Mouse (Mus musculus): ENCODE measurements at regions not wholly inside any gene's neighbourhood (a gene's known extent, or its start where the extent isn't known, plus 50 kb on each side); places are given as distances from the start of the nearest gene placed in this dataset.

DNA sequence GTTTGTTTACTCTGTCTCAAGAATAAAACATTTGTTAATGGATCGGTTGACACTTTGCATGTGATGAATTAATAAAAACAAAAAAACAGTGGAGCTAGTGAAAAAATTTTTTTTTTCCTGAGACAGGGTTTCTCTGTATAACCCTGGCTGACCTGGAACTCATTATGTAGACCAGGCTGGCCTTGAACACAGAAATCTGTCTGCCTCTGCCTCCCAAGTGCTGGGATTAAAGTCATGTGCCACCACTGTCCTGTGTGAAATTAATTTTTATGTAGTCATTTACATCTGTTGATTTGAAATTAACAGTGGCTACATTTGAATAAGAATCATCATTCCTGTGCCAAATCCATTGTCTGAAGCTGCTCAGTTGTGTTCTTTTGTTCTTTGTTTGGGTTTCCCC is 2050.4 kb downstream of the A830018L16Rik start:
- WGBS: 87% methylated on average over 1 of the region's 1 CpGs
- Histone ChIP-seq H3K4me1 (replicated peaks; ENCODE audit: control insufficient read depth, insufficient read depth, low read length) (no peaks in the 10 kb centered on the region), H3K9me3 (ENCODE audit: control insufficient read depth, low read length) (peaks cover 5% of the 10 kb centered on the region), H3K9ac (ENCODE audit: low read length) (no peak overlapping the region), H3K27ac (ENCODE audit: low read length) (no peak overlapping the region), H3K4me3 (ENCODE audit: low read length) (no peak overlapping the region), H3K36me3 (ENCODE audit: control insufficient read depth, insufficient read depth, low read length) (no peaks in the 10 kb centered on the region), H3K4me2 (ENCODE audit: low read depth, low read length) (no peak overlapping the region), H3K27me3 (ENCODE audit: control insufficient read depth, insufficient read depth, low read depth, low read length) (no peaks in the 10 kb centered on the region)
- no peak for ATAC-seq (ENCODE audit: low read depth)

DNA sequence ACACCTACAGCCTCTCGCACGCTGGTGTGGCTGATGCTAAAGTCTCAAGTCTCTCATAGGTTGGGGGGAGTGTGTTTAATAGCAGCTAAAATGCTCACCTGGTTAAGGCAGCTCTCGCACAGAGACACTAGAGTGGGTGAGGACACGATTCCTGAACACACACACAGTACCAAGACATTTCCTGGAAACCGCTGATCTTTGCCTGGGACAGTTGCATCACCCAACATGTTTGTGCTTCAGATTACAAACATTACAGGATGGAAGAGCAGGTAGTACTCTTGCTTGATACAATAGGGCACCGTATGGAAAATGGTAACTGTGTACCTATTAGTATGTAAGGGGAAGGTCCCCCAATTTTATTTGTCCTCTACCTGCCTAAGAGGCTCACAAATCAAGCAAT is 2053.3 kb downstream of the A830018L16Rik start:
- WGBS: 74% methylated on average over 6 of the region's 6 CpGs
- H3K4me3 ChIP-seq (ENCODE audit: low read length): no peak overlapping the region

DNA sequence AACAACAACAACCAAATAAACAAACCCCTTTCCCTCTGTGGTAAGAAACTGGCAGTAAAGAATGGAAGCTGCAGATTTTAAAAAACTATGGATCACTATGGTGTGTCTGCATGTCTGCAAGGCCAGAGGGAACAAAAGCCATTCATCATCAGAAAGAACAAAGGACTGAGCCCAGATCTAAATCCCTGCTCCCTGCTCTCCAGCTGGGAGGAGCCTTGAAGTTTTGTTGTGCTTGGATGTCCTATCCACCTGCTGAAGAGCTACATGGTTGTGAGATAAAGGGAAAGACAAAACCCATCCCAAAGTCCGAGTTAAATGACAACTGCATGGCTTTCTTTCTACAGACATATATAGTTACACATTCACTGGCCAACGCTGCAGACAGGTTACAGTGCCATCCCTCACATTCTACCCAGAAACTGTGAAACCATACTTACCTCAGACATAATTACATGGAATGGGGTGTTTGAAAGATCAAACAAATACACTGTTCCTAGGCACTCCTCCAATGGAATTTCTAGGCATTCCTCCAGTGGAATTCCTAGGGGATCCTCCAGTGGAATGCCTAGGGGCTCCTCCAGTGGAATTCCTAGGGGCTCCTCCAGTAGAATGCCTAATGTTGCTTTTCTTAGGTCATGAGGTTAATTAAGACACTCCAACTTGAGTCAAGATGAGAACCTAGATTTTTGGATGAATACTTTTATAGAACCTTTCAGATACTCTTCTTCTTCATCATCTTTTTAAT is 2054.2 kb downstream of the A830018L16Rik start:
- no peak for ATAC-seq (ENCODE audit: low read depth)

More for the DNA sequence above, 2053.3 kb downstream of the A830018L16Rik start:
- Histone ChIP-seq H3K9ac (ENCODE audit: low read length) (no peak overlapping the region), H3K27ac (ENCODE audit: low read length) (no peak overlapping the region), H3K27me3 (ENCODE audit: control insufficient read depth, insufficient read depth, low read depth, low read length) (no peaks in the 10 kb centered on the region), H3K36me3 (ENCODE audit: control insufficient read depth, insufficient read depth, low read length) (no peaks in the 10 kb centered on the region), H3K4me2 (ENCODE audit: low read depth, low read length) (no peak overlapping the region), H3K9me3 (ENCODE audit: control insufficient read depth, low read length) (no peaks in the 10 kb centered on the region), H3K4me1 (replicated peaks; ENCODE audit: control insufficient read depth, insufficient read depth, low read length) (no peaks in the 10 kb centered on the region)
- ATAC-seq (ENCODE audit: low read depth): no peak

DNA sequence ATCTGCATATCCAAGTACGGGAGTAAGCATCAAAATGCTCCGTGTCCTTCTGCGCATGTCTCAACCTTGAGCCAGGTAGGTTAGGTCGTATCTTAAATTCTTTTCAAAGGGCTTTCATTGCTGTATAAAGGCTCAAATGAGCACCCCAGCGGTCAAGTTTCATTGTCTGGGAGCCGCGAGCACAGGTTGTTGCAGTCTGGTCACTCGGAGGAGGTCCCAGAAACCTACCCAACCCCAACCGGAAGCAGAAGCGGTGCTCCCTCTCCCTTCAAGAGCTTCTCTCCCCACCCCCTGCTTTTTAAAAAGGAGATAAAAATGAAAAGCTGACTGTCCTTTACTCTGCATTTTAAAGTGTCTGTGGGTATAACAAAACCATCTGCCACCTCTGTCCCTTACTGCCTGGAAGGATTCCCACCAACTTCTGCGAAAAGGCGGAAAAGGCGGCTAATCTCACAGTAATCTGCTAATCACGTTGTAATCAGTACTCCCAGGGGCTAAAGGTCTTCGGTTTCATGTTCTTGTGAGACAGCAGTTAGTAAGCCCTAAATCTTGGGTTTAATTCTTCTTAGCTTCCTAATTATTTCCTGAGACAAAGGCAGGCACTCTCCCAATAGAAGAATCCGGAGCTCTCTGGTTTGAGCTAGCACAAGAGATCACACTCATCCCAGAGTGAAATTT is 2081.0 kb downstream of the A830018L16Rik start:
- Histone ChIP-seq H3K9ac (ENCODE audit: low read length) (peak overlapping the region; percentile 32; the same call in 1 of the 2 replicates), H3K9me3 (ENCODE audit: control insufficient read depth, low read length) (no peaks in the 10 kb centered on the region), H3K27ac (ENCODE audit: low read length) (no peak overlapping the region), H3K27me3 (ENCODE audit: control insufficient read depth, insufficient read depth, low read depth, low read length) (no peaks in the 10 kb centered on the region; the same call in 1 of the 2 replicates), H3K36me3 (ENCODE audit: control insufficient read depth, insufficient read depth, low read length) (no peaks in the 10 kb centered on the region), H3K4me1 (replicated peaks; ENCODE audit: control insufficient read depth, insufficient read depth, low read length) (no peaks in the 10 kb centered on the region), H3K4me3 (ENCODE audit: low read length) (peak overlapping the region; percentile 24), H3K4me2 (ENCODE audit: low read depth, low read length) (peak overlapping the region; percentile 44)
- ATAC-seq (ENCODE audit: low read depth): no peak
- 31% methylated on average over 16 of the region's 16 CpGs for WGBS

More for the DNA sequence above, 2054.2 kb downstream of the A830018L16Rik start:
- Histone ChIP-seq H3K4me1 (replicated peaks; ENCODE audit: control insufficient read depth, insufficient read depth, low read length) (no peaks in the 10 kb centered on the region), H3K9ac (ENCODE audit: low read length) (no peak overlapping the region), H3K27ac (ENCODE audit: low read length) (no peak overlapping the region), H3K36me3 (ENCODE audit: control insufficient read depth, insufficient read depth, low read length) (no peaks in the 10 kb centered on the region), H3K4me2 (ENCODE audit: low read depth, low read length) (no peak overlapping the region), H3K9me3 (ENCODE audit: control insufficient read depth, low read length) (no peaks in the 10 kb centered on the region), H3K27me3 (ENCODE audit: control insufficient read depth, insufficient read depth, low read depth, low read length) (no peaks in the 10 kb centered on the region), H3K4me3 (ENCODE audit: low read length) (no peak overlapping the region)
- 43% methylated on average over 2 of the region's 2 CpGs for WGBS

DNA sequence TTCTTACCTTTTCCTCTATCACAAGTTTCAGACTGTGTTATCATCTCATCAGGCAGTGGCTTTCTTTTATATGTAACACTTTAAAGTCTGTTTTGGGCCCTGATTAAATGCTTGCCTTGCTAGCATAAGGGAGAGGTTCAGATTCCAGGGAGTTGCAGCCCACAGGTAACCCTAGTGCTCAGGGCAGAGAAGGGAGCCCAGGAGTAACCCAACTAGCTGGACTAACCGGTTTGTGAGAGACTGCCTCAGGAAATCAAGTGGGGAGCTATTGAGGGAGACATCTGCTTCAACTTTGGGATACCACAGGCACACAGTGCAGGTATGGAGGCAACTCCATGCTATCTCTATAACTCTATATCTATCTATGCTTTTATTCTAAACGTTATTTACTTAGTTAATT is 2082.5 kb downstream of the A830018L16Rik start:
- H3K27me3 ChIP-seq (ENCODE audit: control insufficient read depth, insufficient read depth, low read depth, low read length): no peaks in the 10 kb centered on the region; the same call in 1 of the 2 replicates
- no peaks in the 10 kb centered on the region for H3K36me3 ChIP-seq (ENCODE audit: control insufficient read depth, insufficient read depth, low read length)
- H3K27ac ChIP-seq (ENCODE audit: low read length): no peak overlapping the region
- 3% methylated on average over 2 of the region's 2 CpGs for WGBS
- ATAC-seq (ENCODE audit: low read depth): peak; percentile 74
- no peak overlapping the region for H3K9ac ChIP-seq (ENCODE audit: low read length)
- no peaks in the 10 kb centered on the region for H3K9me3 ChIP-seq (ENCODE audit: control insufficient read depth, low read length)
- H3K4me3 ChIP-seq (ENCODE audit: low read length): no peak overlapping the region
- H3K4me2 ChIP-seq (ENCODE audit: low read depth, low read length): no peak overlapping the region
- no peaks in the 10 kb centered on the region for H3K4me1 ChIP-seq (replicated peaks; ENCODE audit: control insufficient read depth, insufficient read depth, low read length)

DNA sequence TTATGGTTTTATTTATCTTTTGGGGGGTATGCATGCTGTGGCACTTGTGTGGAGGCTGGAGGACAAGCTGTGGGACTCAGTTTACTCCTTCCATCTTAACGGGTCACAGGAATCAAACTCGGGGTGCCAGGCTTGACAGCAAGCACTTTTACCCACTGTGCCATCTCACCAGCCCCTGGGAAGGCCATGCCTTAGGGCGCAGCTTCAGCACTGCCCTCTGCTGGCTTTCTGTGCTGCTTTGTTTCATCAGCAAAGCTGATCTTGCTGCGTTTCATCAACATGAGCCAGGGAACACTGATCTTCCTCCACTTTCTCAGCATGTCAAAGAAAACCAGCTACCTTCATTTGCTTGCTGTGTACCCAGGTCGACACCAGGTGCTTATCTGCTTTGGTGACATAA is 2086.6 kb downstream of the A830018L16Rik start:
- Histone ChIP-seq H3K4me3 (ENCODE audit: low read length) (no peak overlapping the region), H3K9me3 (ENCODE audit: control insufficient read depth, low read length) (no peaks in the 10 kb centered on the region), H3K27me3 (ENCODE audit: control insufficient read depth, insufficient read depth, low read depth, low read length) (no peaks in the 10 kb centered on the region), H3K4me1 (replicated peaks; ENCODE audit: control insufficient read depth, insufficient read depth, low read length) (no peaks in the 10 kb centered on the region), H3K36me3 (ENCODE audit: control insufficient read depth, insufficient read depth, low read length) (no peaks in the 10 kb centered on the region), H3K4me2 (ENCODE audit: low read depth, low read length) (no peak overlapping the region), H3K27ac (ENCODE audit: low read length) (no peak overlapping the region), H3K9ac (ENCODE audit: low read length) (no peak overlapping the region)
- no peak for ATAC-seq (ENCODE audit: low read depth)
- 28% methylated on average over 5 of the region's 5 CpGs for WGBS

DNA sequence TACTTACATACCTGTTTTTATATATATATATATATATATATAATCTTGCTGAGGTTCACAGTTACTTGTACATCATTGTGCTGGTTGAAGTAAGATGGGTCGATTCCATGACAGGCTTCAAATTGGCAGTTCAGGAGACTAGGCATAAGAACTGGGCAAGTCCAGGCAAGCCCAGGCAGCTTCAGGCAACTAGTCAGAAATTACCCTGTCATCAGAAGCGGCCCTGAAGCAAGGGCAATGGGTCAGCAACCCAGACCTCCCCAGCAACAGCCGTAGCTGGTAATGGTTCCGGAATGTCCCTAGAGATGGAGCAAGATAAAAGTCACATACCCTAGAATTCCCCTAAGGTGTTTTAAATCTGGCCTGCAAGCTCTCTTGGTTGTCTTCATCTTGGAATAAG is 2088.0 kb downstream of the A830018L16Rik start:
- Histone ChIP-seq H3K9ac (ENCODE audit: low read length) (no peak overlapping the region), H3K27me3 (ENCODE audit: control insufficient read depth, insufficient read depth, low read depth, low read length) (no peaks in the 10 kb centered on the region), H3K9me3 (ENCODE audit: control insufficient read depth, low read length) (no peaks in the 10 kb centered on the region), H3K36me3 (ENCODE audit: control insufficient read depth, insufficient read depth, low read length) (no peaks in the 10 kb centered on the region), H3K4me1 (replicated peaks; ENCODE audit: control insufficient read depth, insufficient read depth, low read length) (no peaks in the 10 kb centered on the region), H3K4me2 (ENCODE audit: low read depth, low read length) (no peak overlapping the region), H3K4me3 (ENCODE audit: low read length) (no peak overlapping the region), H3K27ac (ENCODE audit: low read length) (no peak overlapping the region)
- ATAC-seq (ENCODE audit: low read depth): no peak
- 68% methylated on average over 4 of the region's 4 CpGs for WGBS

DNA sequence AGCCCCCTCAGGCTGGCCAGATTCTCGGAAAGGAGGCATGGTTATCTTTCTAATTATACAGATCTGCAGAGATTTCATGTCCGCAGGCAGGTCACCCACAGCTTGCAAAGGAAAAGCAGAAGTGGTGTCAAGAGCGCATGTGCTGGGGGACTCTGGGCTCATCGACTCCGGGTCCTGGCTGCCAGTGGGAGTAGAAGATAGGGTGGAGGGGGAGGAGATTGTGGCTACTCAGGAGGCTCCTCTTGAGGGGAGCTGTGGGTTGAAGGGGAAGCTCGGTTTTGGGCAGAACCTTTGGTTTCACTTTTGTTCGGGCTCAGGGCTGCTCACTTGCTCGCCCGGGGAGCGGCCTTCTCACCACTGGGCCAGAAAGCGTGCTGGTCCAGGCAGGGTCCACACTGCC is 2099.9 kb downstream of the A830018L16Rik start:
- no peaks in the 10 kb centered on the region; the same call in 1 of the 2 replicates for H3K9me3 ChIP-seq (ENCODE audit: control insufficient read depth, low read length)
- H3K9ac ChIP-seq (ENCODE audit: low read length): no peak overlapping the region
- H3K4me2 ChIP-seq (ENCODE audit: low read depth, low read length): no peak overlapping the region
- H3K27ac ChIP-seq (ENCODE audit: low read length): no peak overlapping the region
- WGBS: 89% methylated on average over 11 of the region's 11 CpGs
- H3K4me1 ChIP-seq (replicated peaks; ENCODE audit: control insufficient read depth, insufficient read depth, low read length): no peaks in the 10 kb centered on the region
- ATAC-seq (ENCODE audit: low read depth): no peak
- no peak overlapping the region for H3K4me3 ChIP-seq (ENCODE audit: low read length)
- H3K27me3 ChIP-seq (ENCODE audit: control insufficient read depth, insufficient read depth, low read depth, low read length): no peaks in the 10 kb centered on the region
- H3K36me3 ChIP-seq (ENCODE audit: control insufficient read depth, insufficient read depth, low read length): no peaks in the 10 kb centered on the region
